Mouse (Mus musculus) ES-E14 (cell line): ENCODE measurements at regions not wholly inside any gene's neighbourhood (a gene's known extent, or its start where the extent isn't known, plus 50 kb on each side); places are given as distances from the start of the nearest gene placed in this dataset.

Experiments used
- CHD2 ChIP-seq: IDR thresholded peaks from 2 replicates; pipeline ENCODE4 v1.6.1; 2014; ENCODE audit warnings: mild to moderate bottlenecking, low read depth, low read length, inconsistent platforms
- HCFC1 ChIP-seq: IDR thresholded peaks from 2 replicates; pipeline ENCODE4 v1.6.1; 2012; ENCODE audit warnings: low read length, inconsistent platforms, borderline replicate concordance; ENCODE audit not compliant: insufficient read depth
- ZNF384 ChIP-seq: IDR thresholded peaks from 2 replicates; pipeline ENCODE4 v1.6.1; 2012; ENCODE audit warnings: low read depth, low read length, inconsistent platforms

- TF ChIP-seq ZNF384 (no peak), CHD2 (no peak), HCFC1 (no peak)
Observed at GRCm38 (mm10) chr1:69379741-69380140, 271.9 kb upstream of the Erbb4 start.
